Mouse (Mus musculus): ENCODE data around the gene Susd6. TPM values are rescaled to one million over a fixed set of nuclear protein-coding genes. Genes with fewer than 3 reads are reported as not detected.

The Susd6 gene
- polyA plus RNA-seq, 1 experiment = 12.1 TPM

DNA sequence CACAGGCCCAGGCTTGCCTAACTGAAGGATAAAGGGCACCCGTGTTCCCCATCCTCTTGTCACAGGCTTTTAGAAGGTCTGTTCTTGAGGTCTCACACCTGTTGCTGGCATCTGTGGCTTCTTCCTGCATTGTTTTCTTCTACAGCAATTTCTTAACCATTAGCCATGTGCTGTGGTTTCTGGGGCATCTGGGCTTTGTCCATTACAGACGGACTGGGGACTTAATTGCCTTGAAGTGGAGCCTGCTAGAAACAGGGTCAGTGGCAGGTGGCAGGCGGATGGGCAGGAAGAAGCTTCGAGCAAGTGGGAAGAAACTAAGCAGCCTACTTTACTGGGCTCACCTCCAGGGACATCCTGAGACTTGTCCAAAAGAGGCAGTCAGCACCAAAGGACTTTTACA, 89.0 kb downstream of the Susd6 start:
- Histone ChIP-seq H3K27ac (replicated peaks; ENCODE audit: low read depth, low read length) (no peak overlapping the region), H3K4me3 (ENCODE audit: insufficient read depth, low read depth, low read length) (no peak overlapping the region), H3K4me1 (ENCODE audit: control insufficient read depth, insufficient read depth, insufficient read length, low read length) (peaks cover 10% of the 10 kb centered on the region)

DNA sequence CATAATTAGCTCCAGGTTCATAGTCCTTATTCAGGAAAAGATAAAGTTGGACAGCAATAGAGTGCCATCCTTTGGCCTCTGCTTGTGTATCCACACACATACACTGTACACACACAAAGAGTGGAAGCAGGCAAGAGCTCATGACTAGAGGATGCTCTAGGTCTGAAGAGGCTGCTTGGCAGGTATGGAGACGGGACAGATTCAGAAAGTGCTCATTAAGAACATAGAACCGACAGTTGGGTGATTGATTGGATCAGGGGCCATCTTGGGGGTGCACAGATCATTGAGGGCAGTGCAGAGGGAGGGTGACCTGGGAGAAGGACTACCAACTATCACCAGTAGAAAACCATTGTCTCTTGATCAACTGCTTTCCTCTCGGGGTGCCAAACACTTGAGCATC, 90.8 kb downstream of the Susd6 start:
- Histone ChIP-seq H3K4me3 (ENCODE audit: insufficient read depth, low read depth, low read length) (no peak overlapping the region), H3K4me1 (ENCODE audit: control insufficient read depth, insufficient read depth, insufficient read length, low read length) (peaks cover 15% of the 10 kb centered on the region), H3K27ac (replicated peaks; ENCODE audit: low read depth, low read length) (no peak overlapping the region)

DNA sequence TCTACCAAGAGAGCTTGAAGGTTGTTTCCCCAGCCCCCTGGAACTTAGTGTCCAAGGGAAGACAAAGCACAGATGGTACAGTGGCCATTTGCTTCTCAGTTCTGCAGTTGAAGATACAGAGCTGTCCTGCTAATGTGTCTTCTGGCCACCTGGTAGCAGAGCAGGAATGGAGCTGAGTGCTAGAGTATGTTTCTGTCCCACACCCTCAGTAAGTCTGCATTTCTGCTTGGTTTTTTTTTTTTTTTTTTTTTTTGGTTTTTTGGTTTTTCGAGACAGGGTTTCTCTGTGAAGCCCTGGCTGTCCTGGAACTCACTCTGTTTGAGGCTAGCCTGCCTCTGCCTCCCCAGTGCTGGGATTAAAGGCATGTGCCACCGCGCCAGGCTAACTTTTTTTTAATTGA, 93.0 kb downstream of the Susd6 start:
- no peak overlapping the region for H3K4me3 ChIP-seq (ENCODE audit: insufficient read depth, low read depth, low read length)
- no peak overlapping the region for H3K27ac ChIP-seq (replicated peaks; ENCODE audit: low read depth, low read length)
- peaks cover 5% of the 10 kb centered on the region for H3K4me1 ChIP-seq (ENCODE audit: control insufficient read depth, insufficient read depth, insufficient read length, low read length)

DNA sequence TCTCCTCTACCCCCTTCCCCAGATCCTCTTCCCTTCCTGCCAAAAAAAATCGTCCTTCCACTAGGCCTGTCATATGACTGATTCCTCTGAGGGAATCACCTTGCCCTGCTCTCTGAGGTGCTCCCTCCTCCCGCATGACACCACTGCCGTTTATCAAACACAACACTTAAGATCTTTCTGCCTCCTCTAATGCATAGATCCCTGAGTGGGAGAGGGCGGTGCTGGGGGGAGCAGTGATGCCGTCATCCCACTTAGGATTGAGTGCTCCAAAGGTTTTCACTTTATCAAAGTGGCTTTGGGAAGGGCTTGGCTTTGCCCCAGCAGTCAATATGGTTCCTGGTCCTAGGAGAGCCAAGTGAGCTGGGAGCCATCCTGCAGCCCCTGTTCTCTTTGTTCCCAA, 93.6 kb downstream of the Susd6 start:
- H3K4me3 ChIP-seq (ENCODE audit: insufficient read depth, low read depth, low read length) = no peak overlapping the region
- peaks cover 5% of the 10 kb centered on the region for H3K4me1 ChIP-seq (ENCODE audit: control insufficient read depth, insufficient read depth, insufficient read length, low read length)
- H3K27ac ChIP-seq (replicated peaks; ENCODE audit: low read depth, low read length) = no peak overlapping the region

DNA sequence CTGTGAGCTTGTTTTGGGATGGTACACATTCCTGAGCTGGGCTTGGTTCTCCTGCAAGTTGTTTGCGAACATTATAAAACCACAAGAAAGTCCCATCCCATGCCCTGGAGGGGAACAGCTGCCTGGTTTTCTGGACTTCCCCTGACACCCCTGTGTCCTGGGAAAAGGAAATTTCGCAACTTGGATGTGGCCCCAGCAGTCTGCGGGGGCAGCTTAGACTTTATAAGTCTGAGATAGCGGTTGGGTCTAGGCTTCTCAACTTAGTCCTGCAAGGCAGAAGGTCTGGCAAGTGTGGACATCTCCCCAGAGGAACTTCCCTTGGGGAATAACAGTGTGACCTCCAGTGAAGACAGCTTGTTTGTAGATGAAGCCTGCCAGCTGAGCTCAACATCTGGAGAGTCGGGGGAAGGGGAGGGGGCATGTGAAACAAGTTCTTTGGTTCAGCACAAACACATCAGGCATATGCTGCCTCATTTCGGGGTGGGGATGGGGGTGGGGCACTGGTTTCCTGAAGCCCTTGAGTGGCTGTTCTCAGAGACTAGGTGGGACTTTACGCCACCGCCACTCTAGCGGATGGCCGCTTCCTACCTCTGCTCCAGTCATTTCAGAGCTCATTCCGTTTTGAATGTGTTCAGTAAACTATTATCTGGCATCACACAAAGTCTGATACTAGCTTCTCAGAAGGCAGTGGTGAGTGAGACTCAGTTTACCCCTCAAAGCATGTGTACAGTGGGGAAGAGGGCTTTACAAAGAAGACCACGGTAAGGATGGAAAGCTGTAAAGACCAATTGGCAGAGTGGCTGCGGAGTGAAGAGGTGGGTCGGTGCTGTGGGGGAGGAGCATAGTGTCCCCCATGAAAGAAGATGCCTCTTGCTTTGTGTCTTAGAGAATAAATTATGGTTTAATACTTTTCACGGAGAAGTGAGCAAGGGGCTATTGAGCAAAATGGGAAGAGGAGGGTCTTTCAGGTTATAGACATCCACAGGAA, 95.3 kb downstream of the Susd6 start:
- no peak overlapping the region; the same call in 1 of the 2 replicates for H3K27ac ChIP-seq (replicated peaks; ENCODE audit: low read depth, low read length)
- H3K4me1 ChIP-seq (ENCODE audit: control insufficient read depth, insufficient read depth, insufficient read length, low read length) = peaks cover 5% of the 10 kb centered on the region
- H3K4me3 ChIP-seq (ENCODE audit: insufficient read depth, low read depth, low read length) = peak overlapping the region; percentile 19; the same call in 1 of the 2 replicates

DNA sequence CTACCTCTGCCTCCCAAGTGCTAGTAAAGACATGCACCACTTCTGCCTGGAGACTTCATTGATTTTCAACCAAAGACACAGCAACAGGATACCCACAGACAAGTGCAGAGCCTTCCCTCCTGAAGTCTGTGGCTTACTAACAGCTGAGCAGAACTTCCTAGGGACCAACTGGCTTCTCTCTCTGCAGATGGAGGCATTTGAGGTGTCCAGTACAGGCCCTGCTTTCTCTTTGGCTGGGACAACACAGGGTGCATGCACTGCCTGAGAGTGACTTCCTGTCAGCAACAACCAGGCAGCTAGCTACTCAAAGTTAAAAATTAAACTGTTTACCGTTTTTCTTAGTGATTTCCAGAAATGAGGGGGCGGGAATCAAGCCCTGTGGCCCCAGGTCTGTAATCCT, 96.7 kb downstream of the Susd6 start:
- H3K4me3 ChIP-seq (ENCODE audit: insufficient read depth, low read depth, low read length) = no peak overlapping the region
- H3K27ac ChIP-seq (replicated peaks; ENCODE audit: low read depth, low read length) = no peak overlapping the region
- peaks cover 5% of the 10 kb centered on the region for H3K4me1 ChIP-seq (ENCODE audit: control insufficient read depth, insufficient read depth, insufficient read length, low read length)

DNA sequence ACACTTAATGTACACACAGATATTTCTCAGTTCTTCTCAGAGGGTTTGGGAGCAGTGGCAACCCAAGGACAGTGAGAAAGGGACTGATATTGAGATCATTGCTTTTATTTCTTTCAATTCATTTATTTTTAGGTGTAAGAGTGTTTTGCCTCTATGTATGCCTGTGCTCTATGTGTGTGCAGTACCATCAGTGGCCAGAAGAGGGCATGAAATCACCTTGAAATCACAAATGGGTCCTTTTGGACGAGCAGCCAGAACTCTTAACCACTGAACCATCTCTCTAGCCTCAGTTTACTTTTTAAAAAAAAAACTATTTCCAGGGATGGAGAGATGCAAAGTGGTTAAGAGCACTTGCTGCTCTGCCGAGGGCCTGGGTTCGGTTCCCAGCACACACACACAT, 99.0 kb downstream of the Susd6 start:
- Histone ChIP-seq H3K27ac (replicated peaks; ENCODE audit: low read depth, low read length) (no peak overlapping the region), H3K4me1 (ENCODE audit: control insufficient read depth, insufficient read depth, insufficient read length, low read length) (peaks cover 5% of the 10 kb centered on the region), H3K4me3 (ENCODE audit: insufficient read depth, low read depth, low read length) (no peak overlapping the region)

DNA sequence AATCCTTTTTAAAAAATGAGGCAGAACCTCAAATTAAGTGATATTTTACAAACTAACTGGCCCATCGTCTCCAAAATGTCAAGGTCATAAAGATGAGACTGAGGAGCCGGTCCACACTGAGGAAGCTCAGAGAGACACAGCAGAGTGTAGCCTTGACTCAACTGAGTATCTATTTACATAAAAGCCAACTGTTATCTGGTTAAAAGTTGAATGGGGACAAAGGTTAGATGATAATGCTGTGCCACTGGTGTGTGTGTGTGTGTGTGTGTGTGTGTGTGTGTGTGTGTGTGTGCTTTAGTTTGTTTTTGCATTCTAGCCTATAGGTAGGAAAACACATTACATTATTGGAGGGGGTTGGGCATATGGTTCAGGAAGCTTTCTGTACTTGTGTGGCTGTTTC, 100.8 kb downstream of the Susd6 start:
- H3K4me3 ChIP-seq (ENCODE audit: insufficient read depth, low read depth, low read length) = no peak overlapping the region
- H3K4me1 ChIP-seq (ENCODE audit: control insufficient read depth, insufficient read depth, insufficient read length, low read length) = no peaks in the 10 kb centered on the region
- H3K27ac ChIP-seq (replicated peaks; ENCODE audit: low read depth, low read length) = no peak overlapping the region

DNA sequence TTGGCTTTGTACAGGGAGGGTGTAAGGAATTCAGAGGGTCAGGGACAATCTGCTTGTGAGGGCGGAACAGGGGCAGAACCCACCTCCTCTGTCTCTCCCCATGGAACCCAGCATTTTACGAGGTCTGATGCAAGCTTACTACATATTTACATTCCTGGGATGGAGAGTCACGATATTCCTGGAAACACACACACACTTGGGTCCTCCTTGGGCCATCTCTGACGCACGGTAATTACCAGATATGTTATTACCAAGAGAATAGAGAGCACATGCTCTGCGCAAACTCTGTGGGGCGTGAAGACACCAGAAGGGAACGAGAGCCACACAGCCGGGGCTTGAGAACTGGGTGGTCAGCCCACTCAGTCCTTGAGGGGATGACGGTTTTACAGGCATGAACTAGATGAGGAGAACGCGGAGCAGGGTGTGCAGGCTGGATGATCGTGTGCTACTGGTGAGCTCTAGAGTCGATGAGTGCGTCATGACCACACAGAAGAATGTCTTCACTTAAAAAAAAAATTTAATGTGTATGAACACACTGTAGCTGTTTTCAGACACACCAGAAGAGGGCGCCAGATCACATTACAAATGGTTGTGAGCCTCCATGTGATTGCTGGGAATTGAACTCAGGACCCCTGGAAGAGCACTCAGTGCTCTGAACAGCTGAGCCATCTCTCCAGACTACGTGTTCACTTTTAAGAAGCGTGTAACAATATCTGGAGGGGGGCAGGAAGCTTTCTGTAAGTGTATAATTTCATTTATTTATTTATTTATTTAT, 103.6 kb downstream of the Susd6 start:
- Histone ChIP-seq H3K4me3 (ENCODE audit: insufficient read depth, low read depth, low read length) (no peak overlapping the region), H3K27ac (replicated peaks; ENCODE audit: low read depth, low read length) (no peak overlapping the region), H3K4me1 (ENCODE audit: control insufficient read depth, insufficient read depth, insufficient read length, low read length) (no peaks in the 10 kb centered on the region)

DNA sequence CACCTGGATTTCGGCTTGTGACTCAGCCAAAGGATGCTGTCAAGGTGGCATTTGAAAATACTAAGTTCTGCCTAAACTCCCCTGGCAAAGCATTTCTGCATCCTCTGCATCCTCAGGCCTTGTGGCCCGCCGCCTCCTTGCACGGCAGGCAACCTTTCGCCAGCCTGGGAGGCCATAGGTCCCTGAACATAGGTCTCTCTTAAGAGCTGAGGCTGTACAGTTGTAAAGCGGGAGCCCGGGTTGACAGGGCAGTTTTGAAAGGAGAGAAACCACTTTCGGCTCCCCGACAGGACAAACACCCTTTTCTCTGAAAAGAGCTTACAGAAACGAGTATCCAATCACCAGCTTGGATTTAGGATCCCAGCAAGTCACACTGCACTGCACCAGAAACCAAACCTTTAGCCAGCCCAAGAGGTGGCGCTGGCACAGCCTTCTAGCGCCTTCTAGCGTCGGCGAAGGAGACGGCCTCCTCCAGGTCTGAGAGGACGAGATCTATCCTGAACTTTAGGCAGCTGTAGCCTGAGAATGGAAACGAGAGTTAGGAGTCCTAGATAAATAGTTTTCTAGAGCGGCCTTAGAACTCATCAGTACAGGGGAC, 104.8 kb downstream of the Susd6 start:
- Histone ChIP-seq H3K27ac (replicated peaks; ENCODE audit: low read depth, low read length) (no peak overlapping the region), H3K4me3 (ENCODE audit: insufficient read depth, low read depth, low read length) (no peak overlapping the region), H3K4me1 (ENCODE audit: control insufficient read depth, insufficient read depth, insufficient read length, low read length) (no peaks in the 10 kb centered on the region)

DNA sequence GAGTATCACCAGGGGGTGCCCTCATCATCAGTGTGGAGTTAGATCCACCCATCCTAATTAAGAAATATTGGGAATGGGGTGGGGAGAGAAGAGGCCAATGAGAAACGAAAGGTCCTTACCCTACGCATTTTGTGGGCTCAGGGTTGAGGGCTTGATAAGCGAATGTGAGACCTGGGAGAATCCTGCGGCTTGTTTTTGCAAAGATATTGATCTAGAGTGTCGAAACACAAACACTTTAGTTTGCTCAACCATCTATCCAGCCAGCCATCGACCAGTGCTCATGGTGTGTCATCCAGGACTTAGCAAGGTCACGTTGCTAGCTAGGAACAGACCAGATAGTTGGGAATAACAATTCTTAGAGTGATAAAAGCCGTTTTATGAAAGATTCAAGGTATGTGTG, 119.3 kb downstream of the Susd6 start:
- Histone ChIP-seq H3K4me3 (ENCODE audit: insufficient read depth, low read depth, low read length) (no peak overlapping the region), H3K27ac (replicated peaks; ENCODE audit: low read depth, low read length) (no peak overlapping the region), H3K4me1 (ENCODE audit: control insufficient read depth, insufficient read depth, insufficient read length, low read length) (no peaks in the 10 kb centered on the region)

DNA sequence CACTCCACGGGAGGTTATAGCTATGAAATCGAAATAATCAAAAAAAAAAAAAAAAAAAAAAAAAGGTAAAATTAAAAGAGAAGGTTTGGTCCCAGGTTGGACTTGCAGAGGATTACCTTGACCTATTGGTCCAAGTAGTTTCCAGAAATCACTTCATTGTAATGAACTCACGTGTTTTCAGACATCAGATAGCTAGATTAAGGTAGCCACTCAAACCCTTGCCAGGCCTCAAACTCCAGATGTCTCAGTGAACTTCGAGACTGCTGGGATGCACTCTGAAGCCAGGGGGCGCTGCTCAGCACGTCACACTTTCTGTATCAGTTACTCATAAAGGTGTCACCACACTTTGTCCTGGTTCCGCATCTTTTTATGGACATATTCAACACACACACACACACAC, 127.5 kb downstream of the Susd6 start:
- Histone ChIP-seq H3K4me1 (ENCODE audit: control insufficient read depth, insufficient read depth, insufficient read length, low read length) (no peaks in the 10 kb centered on the region), H3K4me3 (ENCODE audit: insufficient read depth, low read depth, low read length) (no peak overlapping the region), H3K27ac (replicated peaks; ENCODE audit: low read depth, low read length) (no peak overlapping the region)

DNA sequence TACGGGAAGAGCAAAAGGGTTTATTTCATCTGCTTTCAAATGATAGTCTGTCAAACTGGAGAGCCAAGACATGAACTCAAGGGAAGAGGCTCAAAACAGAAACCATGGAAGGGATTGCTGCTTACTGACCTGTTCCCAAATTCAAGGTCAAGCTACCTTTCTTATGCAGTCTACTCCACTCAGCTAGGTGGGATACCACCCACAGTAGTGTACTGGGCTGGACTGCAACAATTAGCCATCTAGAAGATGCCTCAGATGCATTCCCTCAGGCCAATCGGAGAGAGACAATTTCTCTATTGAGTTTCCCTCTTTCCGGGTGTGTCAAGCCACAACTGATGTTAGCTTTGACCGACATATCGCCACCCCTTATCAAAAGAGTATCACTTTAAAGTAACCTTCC, 131.0 kb downstream of the Susd6 start:
- no peak overlapping the region for H3K27ac ChIP-seq (replicated peaks; ENCODE audit: low read depth, low read length)
- no peak overlapping the region for H3K4me3 ChIP-seq (ENCODE audit: insufficient read depth, low read depth, low read length)
- peaks cover 3% of the 10 kb centered on the region; the same call in 1 of the 2 replicates for H3K4me1 ChIP-seq (ENCODE audit: control insufficient read depth, insufficient read depth, insufficient read length, low read length)

DNA sequence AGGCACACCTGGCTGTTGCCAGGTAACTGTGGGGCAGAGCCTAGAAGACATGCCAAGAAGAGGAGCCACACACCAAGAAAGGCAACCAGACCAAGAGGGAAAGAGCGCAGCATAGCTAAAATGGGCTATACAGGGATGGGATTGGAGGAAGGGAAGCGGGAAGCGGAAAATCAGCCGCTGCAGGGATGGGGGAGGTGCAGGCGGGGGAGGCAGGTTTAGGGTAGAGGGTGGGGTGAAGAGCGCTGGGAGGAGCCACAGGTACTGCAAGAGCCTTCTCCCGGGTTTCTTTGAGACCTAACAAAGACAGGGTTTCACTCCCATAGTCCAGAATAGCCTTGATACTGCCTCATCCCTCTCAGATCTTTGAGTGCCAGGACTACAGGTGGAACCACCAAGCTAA, 132.6 kb downstream of the Susd6 start:
- no peak overlapping the region for H3K4me3 ChIP-seq (ENCODE audit: insufficient read depth, low read depth, low read length)
- peaks cover 3% of the 10 kb centered on the region; the same call in 1 of the 2 replicates for H3K4me1 ChIP-seq (ENCODE audit: control insufficient read depth, insufficient read depth, insufficient read length, low read length)
- no peak overlapping the region for H3K27ac ChIP-seq (replicated peaks; ENCODE audit: low read depth, low read length)

DNA sequence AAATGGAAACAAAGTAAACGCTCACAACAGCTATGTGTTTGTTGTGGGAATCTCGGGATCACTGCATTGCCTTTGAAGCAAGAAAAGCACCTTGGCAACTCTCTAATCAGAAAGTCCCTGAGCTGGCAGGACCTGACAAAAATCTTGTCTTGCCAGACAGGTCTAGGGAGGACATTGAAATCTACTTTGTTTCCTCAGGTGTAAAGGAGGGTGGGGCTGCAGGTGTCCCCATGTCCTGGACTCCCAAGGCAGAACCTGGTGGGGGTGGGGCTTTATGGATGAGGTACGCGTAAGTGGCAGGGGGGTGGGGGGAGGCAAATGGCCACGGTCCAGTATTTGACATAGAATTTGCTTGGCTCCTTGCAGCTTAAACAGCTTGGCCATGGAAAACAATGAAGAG, 133.3 kb downstream of the Susd6 start:
- Histone ChIP-seq H3K4me3 (ENCODE audit: insufficient read depth, low read depth, low read length) (no peak overlapping the region), H3K27ac (replicated peaks; ENCODE audit: low read depth, low read length) (no peak overlapping the region), H3K4me1 (ENCODE audit: control insufficient read depth, insufficient read depth, insufficient read length, low read length) (peaks cover 3% of the 10 kb centered on the region; the same call in 1 of the 2 replicates)
